Mouse (Mus musculus): Measurements from ENCODE around the gene Thnsl2. TPM values are rescaled to one million over a fixed set of nuclear protein-coding genes. Genes with fewer than 3 reads are reported as not detected.

Thnsl2 gene
- 57.1 and 69.9 TPM in 2 replicates for polyA plus RNA-seq (2015; fragmentation: Nextera tagmentation; extraction: Ambion mirVana)

- peaks cover 3% of the 10 kb centered on the region for H3K9me3 ChIP-seq (ENCODE audit: low read length)
- H3K27me3 ChIP-seq (ENCODE audit: insufficient read depth, low read length) = no peaks in the 10 kb centered on the region
- H3K27ac ChIP-seq (ENCODE audit: low read length) = peak within 1 kb of the TSS; percentile 95
- H3K4me2 ChIP-seq (replicated peaks; ENCODE audit: low read depth, low read length) = peak within 1 kb of the TSS; percentile 84
- no peaks in the 10 kb centered on the region for H3K36me3 ChIP-seq (ENCODE audit: insufficient read depth, low read length)
- peaks cover 29% of the 10 kb centered on the region for H3K4me1 ChIP-seq (ENCODE audit: insufficient read depth, low read length)
- H3K9ac ChIP-seq (replicated peaks; ENCODE audit: low read length) = peak within 1 kb of the TSS; percentile 85
- H3K4me3 ChIP-seq (ENCODE audit: low read length) = peak within 1 kb of the TSS; percentile 69
- ATAC-seq (ENCODE audit: low FRiP score, low TSS enrichment) = peak; percentile 87
- WGBS = under 1% methylated on average over 32 of the region's 32 CpGs
Observed at GRCm38 (mm10) chr6:71143894-71144455, at the start of gene Thnsl2. Gene Thnsl2 (minus strand): TSS chr6:71144439.

DNA sequence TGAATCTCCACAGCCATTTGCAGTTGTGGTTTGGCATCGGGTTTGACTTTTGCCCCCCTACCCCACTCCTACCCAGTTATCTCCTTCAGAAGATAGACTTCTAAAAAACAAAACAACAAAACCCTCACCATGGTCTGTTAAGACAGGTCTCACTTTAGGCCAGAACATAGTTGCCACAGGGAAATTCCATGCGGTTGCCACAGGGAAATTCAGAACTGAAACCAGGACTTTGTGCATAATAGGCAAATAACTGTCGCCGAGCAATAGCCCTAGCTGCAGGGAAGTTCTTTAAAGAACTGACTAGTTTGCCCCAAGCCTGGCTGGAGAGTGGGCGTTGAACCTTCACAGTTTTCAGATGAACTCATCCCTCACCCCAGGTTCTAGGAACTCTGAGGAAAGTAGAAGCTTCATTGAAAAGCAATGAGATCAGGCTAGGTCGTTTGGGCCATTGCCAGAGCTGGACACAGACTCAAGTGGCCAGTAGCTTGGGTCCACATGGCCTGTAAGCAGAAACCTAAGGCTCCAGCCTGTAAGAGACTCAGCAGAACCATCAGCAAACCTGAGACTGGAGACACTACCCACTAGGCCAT, 49.0 kb upstream of the Thnsl2 start:
- no peak for ATAC-seq (ENCODE audit: low FRiP score, low TSS enrichment)
- Histone ChIP-seq H3K36me3 (ENCODE audit: insufficient read depth, low read length) (no peaks in the 10 kb centered on the region), H3K9me3 (ENCODE audit: low read length) (no peaks in the 10 kb centered on the region), H3K9ac (replicated peaks; ENCODE audit: low read length) (no peak overlapping the region), H3K4me2 (replicated peaks; ENCODE audit: low read depth, low read length) (no peak overlapping the region), H3K4me1 (ENCODE audit: insufficient read depth, low read length) (no peaks in the 10 kb centered on the region), H3K27ac (ENCODE audit: low read length) (no peak overlapping the region), H3K4me3 (ENCODE audit: low read length) (no peak overlapping the region), H3K27me3 (ENCODE audit: insufficient read depth, low read length) (no peaks in the 10 kb centered on the region)
- 78% methylated on average over 6 of the region's 6 CpGs for WGBS

DNA sequence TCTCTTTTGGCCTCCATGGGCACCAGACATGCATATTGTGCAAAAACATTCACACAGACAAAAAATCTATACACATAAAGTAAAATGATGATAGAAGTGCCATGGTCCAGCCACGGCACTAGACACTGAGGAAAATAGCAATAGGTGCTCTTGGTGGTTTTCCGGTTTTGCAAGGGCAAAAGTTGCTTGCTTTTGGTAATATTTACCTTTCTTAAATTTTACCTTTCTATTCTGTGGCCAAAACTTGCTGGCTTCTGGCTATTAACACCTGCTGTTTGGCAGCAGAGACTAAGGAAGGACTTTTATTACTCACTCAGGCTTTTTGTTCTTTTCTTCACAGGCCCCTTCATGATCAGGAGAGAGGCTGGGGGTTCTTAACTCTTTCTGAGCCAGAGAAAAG, 46.3 kb upstream of the Thnsl2 start:
- H3K9me3 ChIP-seq (ENCODE audit: low read length) = no peaks in the 10 kb centered on the region
- no peaks in the 10 kb centered on the region for H3K27me3 ChIP-seq (ENCODE audit: insufficient read depth, low read length)
- no peak overlapping the region for H3K27ac ChIP-seq (ENCODE audit: low read length)
- no peaks in the 10 kb centered on the region for H3K4me1 ChIP-seq (ENCODE audit: insufficient read depth, low read length)
- no peak overlapping the region for H3K4me2 ChIP-seq (replicated peaks; ENCODE audit: low read depth, low read length)
- H3K36me3 ChIP-seq (ENCODE audit: insufficient read depth, low read length) = no peaks in the 10 kb centered on the region
- H3K4me3 ChIP-seq (ENCODE audit: low read length) = no peak overlapping the region
- no peak for ATAC-seq (ENCODE audit: low FRiP score, low TSS enrichment)
- no peak overlapping the region for H3K9ac ChIP-seq (replicated peaks; ENCODE audit: low read length)
- WGBS = 85% methylated on average over 2 of the region's 2 CpGs

GRCm38 (mm10) chr6:71189578-71189977, 45.3 kb upstream of the Thnsl2 start:
- no peak overlapping the region for H3K4me3 ChIP-seq (ENCODE audit: low read length)
- H3K27me3 ChIP-seq (ENCODE audit: insufficient read depth, low read length) = no peaks in the 10 kb centered on the region
- H3K9ac ChIP-seq (replicated peaks; ENCODE audit: low read length) = no peak overlapping the region
- H3K4me1 ChIP-seq (ENCODE audit: insufficient read depth, low read length) = no peaks in the 10 kb centered on the region
- no peaks in the 10 kb centered on the region for H3K9me3 ChIP-seq (ENCODE audit: low read length)
- ATAC-seq (ENCODE audit: low FRiP score, low TSS enrichment) = no peak
- H3K36me3 ChIP-seq (ENCODE audit: insufficient read depth, low read length) = no peaks in the 10 kb centered on the region
- WGBS = 11% methylated on average over 1 of the region's 1 CpGs
- no peak overlapping the region for H3K27ac ChIP-seq (ENCODE audit: low read length)
- H3K4me2 ChIP-seq (replicated peaks; ENCODE audit: low read depth, low read length) = no peak overlapping the region

DNA sequence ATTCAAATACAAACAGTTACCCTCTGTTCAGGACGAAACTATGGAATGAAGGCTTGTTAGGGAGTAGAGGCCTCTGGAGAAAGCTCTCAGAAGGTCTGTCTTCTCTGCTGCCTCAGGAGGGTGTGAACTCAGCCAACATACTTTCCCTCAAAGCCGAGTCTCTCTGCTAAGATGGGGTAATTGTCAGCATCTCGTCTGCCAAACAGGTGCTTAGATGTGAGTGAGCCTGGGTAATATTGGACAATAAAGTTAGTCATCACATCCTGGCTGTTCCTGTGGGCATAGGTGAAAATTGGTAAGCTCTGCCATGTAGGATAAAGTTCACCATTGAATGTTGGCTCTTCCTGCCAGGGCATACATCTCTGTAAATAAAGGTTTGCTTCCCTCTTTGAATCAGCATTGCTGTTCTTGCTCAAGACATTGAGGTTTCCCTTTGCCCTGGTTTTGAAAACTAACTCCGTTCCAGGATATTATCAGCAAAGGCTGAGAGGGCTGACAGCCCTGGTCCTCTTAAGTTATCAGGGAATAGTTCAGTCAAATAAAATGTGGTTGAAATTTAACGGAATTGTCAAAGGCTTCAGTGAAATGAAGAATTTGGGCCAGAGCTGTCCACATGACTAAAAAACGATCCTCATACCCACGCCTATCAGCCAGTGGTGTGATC, 40.8 kb upstream of the Thnsl2 start:
- ATAC-seq (ENCODE audit: low FRiP score, low TSS enrichment) = no peak
- WGBS = 80% methylated on average over 7 of the region's 7 CpGs
- H3K36me3 ChIP-seq (ENCODE audit: insufficient read depth, low read length) = no peaks in the 10 kb centered on the region
- H3K4me2 ChIP-seq (replicated peaks; ENCODE audit: low read depth, low read length) = no peak overlapping the region
- no peaks in the 10 kb centered on the region for H3K9me3 ChIP-seq (ENCODE audit: low read length)
- H3K27ac ChIP-seq (ENCODE audit: low read length) = no peak overlapping the region
- no peak overlapping the region for H3K4me3 ChIP-seq (ENCODE audit: low read length)
- no peak overlapping the region for H3K9ac ChIP-seq (replicated peaks; ENCODE audit: low read length)
- H3K4me1 ChIP-seq (ENCODE audit: insufficient read depth, low read length) = no peaks in the 10 kb centered on the region
- no peaks in the 10 kb centered on the region for H3K27me3 ChIP-seq (ENCODE audit: insufficient read depth, low read length)

DNA sequence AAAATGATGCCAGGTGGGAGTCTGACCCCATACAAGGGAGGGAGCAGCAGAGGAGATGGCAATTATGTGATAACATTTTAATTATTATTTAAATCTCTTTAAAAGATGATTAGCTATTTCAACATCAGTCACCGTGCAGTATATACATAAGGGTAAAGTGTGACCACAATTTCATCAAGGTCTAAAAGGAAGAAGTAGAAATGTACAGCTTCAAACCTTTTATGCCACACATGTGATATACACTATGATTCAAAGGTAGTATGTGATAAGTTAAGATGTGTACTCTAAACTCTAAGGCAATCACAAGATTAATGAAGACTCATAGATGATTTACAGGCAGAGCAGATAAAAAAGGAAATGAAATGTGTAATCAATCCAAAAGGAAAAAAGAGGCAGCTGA, 36.4 kb upstream of the Thnsl2 start:
- Histone ChIP-seq H3K4me2 (replicated peaks; ENCODE audit: low read depth, low read length) (no peak overlapping the region), H3K9ac (replicated peaks; ENCODE audit: low read length) (no peak overlapping the region), H3K4me1 (ENCODE audit: insufficient read depth, low read length) (no peaks in the 10 kb centered on the region), H3K27me3 (ENCODE audit: insufficient read depth, low read length) (no peaks in the 10 kb centered on the region), H3K36me3 (ENCODE audit: insufficient read depth, low read length) (no peaks in the 10 kb centered on the region), H3K9me3 (ENCODE audit: low read length) (no peaks in the 10 kb centered on the region), H3K4me3 (ENCODE audit: low read length) (no peak overlapping the region), H3K27ac (ENCODE audit: low read length) (no peak overlapping the region)
- WGBS = 87% methylated on average over 1 of the region's 1 CpGs
- ATAC-seq (ENCODE audit: low FRiP score, low TSS enrichment) = no peak

- Histone ChIP-seq H3K4me2 (replicated peaks; ENCODE audit: low read depth, low read length) (no peak overlapping the region), H3K4me1 (ENCODE audit: insufficient read depth, low read length) (no peaks in the 10 kb centered on the region), H3K9ac (replicated peaks; ENCODE audit: low read length) (no peak overlapping the region), H3K9me3 (ENCODE audit: low read length) (no peaks in the 10 kb centered on the region), H3K27me3 (ENCODE audit: insufficient read depth, low read length) (no peaks in the 10 kb centered on the region), H3K4me3 (ENCODE audit: low read length) (no peak overlapping the region), H3K27ac (ENCODE audit: low read length) (no peak overlapping the region), H3K36me3 (ENCODE audit: insufficient read depth, low read length) (no peaks in the 10 kb centered on the region)
- WGBS = 81% methylated on average over 10 of the region's 10 CpGs
- no peak for ATAC-seq (ENCODE audit: low FRiP score, low TSS enrichment)
Observed at GRCm38 (mm10) chr6:71172812-71173580, 28.8 kb upstream of the Thnsl2 start.

- H3K27me3 ChIP-seq (ENCODE audit: insufficient read depth, low read length) = no peaks in the 10 kb centered on the region
- WGBS = 47% methylated on average over 6 of the region's 6 CpGs
- no peaks in the 10 kb centered on the region for H3K9me3 ChIP-seq (ENCODE audit: low read length)
- no peak overlapping the region for H3K4me3 ChIP-seq (ENCODE audit: low read length)
- ATAC-seq (ENCODE audit: low FRiP score, low TSS enrichment) = peak; percentile 27; the same call in 1 of the 2 replicates
- no peak overlapping the region for H3K4me2 ChIP-seq (replicated peaks; ENCODE audit: low read depth, low read length)
- H3K4me1 ChIP-seq (ENCODE audit: insufficient read depth, low read length) = no peaks in the 10 kb centered on the region
- H3K27ac ChIP-seq (ENCODE audit: low read length) = no peak overlapping the region
- no peak overlapping the region for H3K9ac ChIP-seq (replicated peaks; ENCODE audit: low read length)
- H3K36me3 ChIP-seq (ENCODE audit: insufficient read depth, low read length) = no peaks in the 10 kb centered on the region
Observed at GRCm38 (mm10) chr6:71166551-71167169, 22.4 kb upstream of the Thnsl2 start.

DNA sequence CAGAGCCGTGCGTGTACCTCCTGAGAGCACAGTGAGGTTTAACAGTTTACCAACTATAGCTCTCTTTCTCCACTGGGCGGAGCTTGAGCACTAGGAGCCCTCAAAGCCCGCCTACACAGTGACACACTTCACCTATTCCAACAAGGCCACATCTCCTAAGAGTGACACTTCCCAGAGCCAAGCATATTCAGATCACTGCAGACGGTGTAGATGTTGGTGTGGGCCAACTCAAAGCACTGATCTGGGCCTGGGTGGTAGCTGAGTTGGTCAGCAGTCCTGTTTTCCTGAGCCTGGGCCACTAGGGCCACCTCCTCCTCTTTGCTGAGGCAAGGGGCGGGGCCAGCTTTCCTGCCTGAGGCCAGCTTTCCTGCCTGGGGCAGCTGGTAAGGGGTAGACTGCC, 20.2 kb upstream of the Thnsl2 start:
- H3K4me1 ChIP-seq (ENCODE audit: insufficient read depth, low read length) = no peaks in the 10 kb centered on the region
- H3K27ac ChIP-seq (ENCODE audit: low read length) = no peak overlapping the region
- no peak overlapping the region for H3K9ac ChIP-seq (replicated peaks; ENCODE audit: low read length)
- no peaks in the 10 kb centered on the region for H3K9me3 ChIP-seq (ENCODE audit: low read length)
- ATAC-seq (ENCODE audit: low FRiP score, low TSS enrichment) = peak; percentile 77; the same call in 1 of the 2 replicates
- no peak overlapping the region for H3K4me2 ChIP-seq (replicated peaks; ENCODE audit: low read depth, low read length)
- WGBS = 37% methylated on average over 6 of the region's 6 CpGs
- H3K36me3 ChIP-seq (ENCODE audit: insufficient read depth, low read length) = no peaks in the 10 kb centered on the region
- H3K4me3 ChIP-seq (ENCODE audit: low read length) = no peak overlapping the region
- H3K27me3 ChIP-seq (ENCODE audit: insufficient read depth, low read length) = no peaks in the 10 kb centered on the region
